Mouse (Mus musculus) induced T-regulatory cell, adult 2 months (primary cell): Measurements from ENCODE around the gene Unc93a2.
"Not testable (repeated sequence)": the region's sequence is repeated elsewhere in the genome, so short reads cannot be mapped to it uniquely, and the experiment has no call there.

Experiments used
- DNase-seq: peaks from one replicate; pipeline ENCODE4 v3.0.0-alpha.2; 2012; ENCODE audit warnings: low read depth

Gene Unc93a2

DNA sequence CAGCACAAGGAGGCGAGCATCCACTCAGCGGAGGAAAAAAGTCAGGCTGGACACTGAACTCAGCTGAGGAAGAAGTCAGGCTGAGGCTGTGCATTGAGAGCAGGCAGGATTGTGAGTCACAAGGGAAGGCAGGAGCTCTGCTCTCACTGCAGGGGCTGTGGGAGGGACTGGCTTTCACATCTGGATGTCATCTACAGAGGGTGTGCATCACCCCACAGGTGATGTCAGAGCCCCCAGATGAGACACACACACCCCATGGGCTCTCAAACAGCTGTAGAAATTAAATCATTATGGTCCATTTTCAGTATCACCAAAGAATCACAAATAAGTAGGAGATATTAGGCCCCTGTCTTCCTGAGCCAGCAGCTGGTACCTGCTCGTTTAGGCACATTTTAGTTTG lies at the start of gene Unc93a2:
TSS of gene Unc93a2 (minus strand) at position 101 of the 400 bp plus-strand sequence.
- DNase-seq = not testable (repeated sequence)

DNA sequence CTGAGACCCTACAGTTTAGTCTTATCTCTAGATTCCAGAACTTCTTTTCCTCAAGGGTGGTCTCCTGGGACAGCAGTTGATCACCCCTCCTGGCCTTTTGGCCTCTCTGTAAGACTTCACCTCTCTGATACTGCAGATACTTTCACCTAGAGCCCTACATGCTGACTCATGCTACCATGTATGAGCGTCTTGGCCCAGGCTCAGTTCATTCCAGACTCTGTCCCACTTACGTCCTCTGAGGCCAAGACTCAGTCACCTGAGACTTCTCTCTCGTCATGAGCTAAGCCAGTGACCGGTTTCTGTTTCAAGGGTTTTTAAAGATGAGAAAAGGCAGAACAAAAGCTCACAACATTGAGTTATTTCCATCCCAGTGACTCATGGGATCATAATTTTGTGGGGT lies 48.9 kb upstream of the Unc93a2 start:
- DNase-seq = not testable (repeated sequence)

- not testable (repeated sequence) for DNase-seq
These were observed 45.0 kb upstream of the Unc93a2 start for GRCm38 (mm10) chr17:7430210-7430631.

- DNase-seq = peak; percentile 5
These were observed 35.1 kb upstream of the Unc93a2 start for GRCm38 (mm10) chr17:7420191-7420973.

- DNase-seq = not testable (repeated sequence)
These were observed 29.5 kb upstream of the Unc93a2 start for GRCm38 (mm10) chr17:7414601-7415310.

GRCm38 (mm10) chr17:7413336-7413735 lies 28.1 kb upstream of the Unc93a2 start:
- not testable (repeated sequence) for DNase-seq

GRCm38 (mm10) chr17:7399770-7400169 lies 14.5 kb upstream of the Unc93a2 start:
- DNase-seq = not testable (repeated sequence)

GRCm38 (mm10) chr17:7398198-7398847 lies 13.1 kb upstream of the Unc93a2 start:
- DNase-seq = peak; percentile 64

- not testable (repeated sequence) for DNase-seq
These were observed 11.8 kb upstream of the Unc93a2 start for GRCm38 (mm10) chr17:7397079-7397478.

- DNase-seq = not testable (repeated sequence)
These were observed 11.0 kb upstream of the Unc93a2 start for GRCm38 (mm10) chr17:7396288-7396687.

DNA sequence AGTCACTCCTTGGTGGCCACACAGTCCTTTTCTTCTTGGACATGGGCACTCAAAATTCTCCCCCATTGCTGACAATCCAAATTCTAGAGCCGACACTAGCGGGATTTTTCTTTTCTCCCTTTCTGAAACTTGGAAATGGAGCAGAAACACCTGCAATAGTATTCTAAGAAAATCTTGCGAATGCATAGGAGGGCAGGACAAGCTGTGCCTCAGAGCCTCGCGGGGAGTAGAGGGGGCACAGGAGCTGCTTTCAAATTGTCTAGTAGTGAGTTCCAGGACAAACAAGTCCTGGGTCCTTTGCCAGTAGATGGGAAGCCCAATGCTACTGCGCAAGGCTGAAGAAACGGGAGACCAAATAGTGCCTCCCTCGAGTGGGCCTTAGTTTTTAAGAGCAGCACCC lies 10.4 kb upstream of the Unc93a2 start:
- not testable (repeated sequence) for DNase-seq

GRCm38 (mm10) chr17:7395116-7395515 lies 9.9 kb upstream of the Unc93a2 start:
- not testable (repeated sequence) for DNase-seq

GRCm38 (mm10) chr17:7389898-7390297 lies 4.6 kb upstream of the Unc93a2 start:
- not testable (repeated sequence) for DNase-seq

GRCm38 (mm10) chr17:7388958-7389356 lies 3.7 kb upstream of the Unc93a2 start:
- DNase-seq = not testable (repeated sequence)

GRCm38 (mm10) chr17:7388341-7388957 lies 3.2 kb upstream of the Unc93a2 start:
- DNase-seq = not testable (repeated sequence)

GRCm38 (mm10) chr17:7386016-7386415 lies 752 bp upstream of the Unc93a2 start:
- not testable (repeated sequence) for DNase-seq

- not testable (repeated sequence) for DNase-seq
These were observed 1.8 kb downstream of the Unc93a2 start for GRCm38 (mm10) chr17:7383167-7384143.

GRCm38 (mm10) chr17:7382711-7383110 lies 2.6 kb downstream of the Unc93a2 start:
- not testable (repeated sequence) for DNase-seq

DNA sequence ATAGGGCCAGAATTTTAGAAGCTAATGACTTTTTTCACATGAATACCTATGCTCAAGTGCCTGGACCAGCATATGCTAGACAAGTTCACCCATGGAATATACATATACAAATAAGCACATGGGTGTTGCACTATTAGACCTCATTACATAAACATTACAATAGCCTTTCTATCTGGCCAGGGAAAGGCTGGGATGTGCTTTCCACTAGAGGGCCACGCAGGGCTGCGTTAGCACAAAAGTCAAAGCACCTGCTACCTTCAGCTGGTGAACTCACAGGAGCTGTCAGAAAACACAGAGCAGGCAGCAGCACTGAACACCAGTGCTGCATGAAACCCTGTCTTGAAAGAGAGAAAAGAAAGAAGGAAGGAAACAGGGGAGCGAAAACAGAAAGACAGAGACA lies 7.4 kb downstream of the Unc93a2 start:
- DNase-seq = not testable (repeated sequence)

- DNase-seq = not testable (repeated sequence)
These were observed 8.1 kb downstream of the Unc93a2 start for GRCm38 (mm10) chr17:7376951-7377700.
